Mouse (Mus musculus): Measurements from ENCODE around the gene Pex11g.

The Pex11g gene

GRCm38 (mm10) chr8:3467006-3467885 lies at the start of gene Pex11g:
Gene Pex11g, minus strand, starts transcription at chr8:3467680.
- DNase-seq: peak; percentile 99

GRCm38 (mm10) chr8:3517117-3517495 lies 49.6 kb upstream of the Pex11g start:
- DNase-seq: peak in 1 of 2 experiments; percentile 65

GRCm38 (mm10) chr8:3516450-3517116 lies 49.1 kb upstream of the Pex11g start:
- peak; percentile 97 to 98 for DNase-seq

- peak; percentile 52 to 59 for DNase-seq
Observed at GRCm38 (mm10) chr8:3515771-3516417, 48.4 kb upstream of the Pex11g start.

GRCm38 (mm10) chr8:3515260-3515671 lies 47.8 kb upstream of the Pex11g start, which contains the start of gene Pnpla6:
Gene Pnpla6, plus strand, starts transcription at chr8:3515384.
- DNase-seq: peak; percentile 93

GRCm38 (mm10) chr8:3514681-3515247 lies 47.3 kb upstream of the Pex11g start:
- peak; percentile 36 to 39 for DNase-seq

- DNase-seq: no peak
Observed at GRCm38 (mm10) chr8:3507979-3508754, 40.7 kb upstream of the Pex11g start.

GRCm38 (mm10) chr8:3502217-3502616 lies 34.7 kb upstream of the Pex11g start:
- no peak for DNase-seq

GRCm38 (mm10) chr8:3500235-3501090 lies 33.0 kb upstream of the Pex11g start, which contains the start of gene Mcoln1:
Gene Mcoln1, plus strand, starts transcription at chr8:3500457.
- DNase-seq: peak; percentile 99

GRCm38 (mm10) chr8:3499751-3500150 lies 32.3 kb upstream of the Pex11g start:
- no peak for DNase-seq

GRCm38 (mm10) chr8:3498583-3498982 lies 31.1 kb upstream of the Pex11g start:
- no peak for DNase-seq

- peak in 1 of 2 experiments; percentile 19 for DNase-seq
Observed at GRCm38 (mm10) chr8:3496428-3496748, 28.9 kb upstream of the Pex11g start.

- peak in 1 of 2 experiments; percentile 26 for DNase-seq
Observed at GRCm38 (mm10) chr8:3495578-3496427, 28.3 kb upstream of the Pex11g start.

GRCm38 (mm10) chr8:3493845-3494208 lies 26.3 kb upstream of the Pex11g start:
- DNase-seq: no peak

GRCm38 (mm10) chr8:3492901-3493844 lies 25.7 kb upstream of the Pex11g start, which contains the start of gene Zfp358:
Gene Zfp358, plus strand, starts transcription at chr8:3493138.
- DNase-seq: peak; percentile 85 to 88

GRCm38 (mm10) chr8:3485192-3485591 lies 17.7 kb upstream of the Pex11g start:
- no peak for DNase-seq

- DNase-seq: no peak
Observed at GRCm38 (mm10) chr8:3483546-3483945, 16.1 kb upstream of the Pex11g start.

- no peak for DNase-seq
Observed at GRCm38 (mm10) chr8:3482240-3482740, 14.8 kb upstream of the Pex11g start.

GRCm38 (mm10) chr8:3481605-3482004 lies 14.1 kb upstream of the Pex11g start:
- DNase-seq: no peak

Measured in cerebellum, postnatal 14 days (tissue).